Mouse (Mus musculus): ENCODE data around the gene Triml2.

Triml2 gene

GRCm38 (mm10) chr8:43180054-43180690, at the start of gene Triml2:
Triml2 (plus strand) TSS chr8:43180541.
- no peak for DNase-seq (ENCODE audit: low spot score)

DNA sequence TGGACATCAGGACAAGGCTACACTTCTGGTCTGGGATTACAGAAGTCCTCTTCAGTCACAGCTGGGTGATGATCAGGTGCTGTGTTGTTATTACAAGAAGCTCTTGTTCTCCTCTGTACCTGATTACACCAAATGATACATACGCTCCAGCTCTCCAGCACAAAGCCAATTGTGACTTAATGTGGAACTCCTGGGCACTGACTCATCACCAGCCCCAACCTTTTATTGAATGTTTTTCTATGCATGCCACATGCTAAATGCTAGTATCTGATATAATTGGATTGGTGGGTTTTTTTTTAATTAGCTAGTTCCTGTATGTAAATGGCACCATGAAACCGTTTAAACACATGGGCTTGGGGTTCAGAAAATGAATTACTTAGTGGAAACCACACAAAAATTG, 39.0 kb upstream of the Triml2 start, which contains the start of gene Triml1:
Gene Triml1, minus strand, starts transcription at position 101 of the 400 bp plus-strand sequence.
- no peak for DNase-seq (ENCODE audit: low spot score)

DNA sequence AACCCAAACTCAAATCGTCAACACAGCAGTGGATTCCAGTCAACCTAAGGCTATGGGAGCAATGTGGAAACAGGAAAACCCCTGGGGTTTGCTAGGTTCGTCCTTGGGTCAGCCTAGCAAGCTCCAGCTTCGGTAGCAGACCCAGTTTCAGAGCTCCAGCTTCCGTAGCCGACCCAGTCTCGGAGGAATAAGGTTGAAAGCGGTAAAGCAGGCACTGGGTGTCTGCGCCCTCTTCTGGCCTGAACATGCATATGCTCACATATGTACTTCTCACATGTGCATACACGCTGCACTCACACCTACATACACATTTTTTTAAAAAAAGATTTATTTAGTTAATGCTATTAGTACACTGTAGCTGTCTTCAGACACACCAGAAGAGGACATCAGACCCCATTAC, 31.0 kb upstream of the Triml2 start:
- DNase-seq (ENCODE audit: low spot score): no peak

- DNase-seq (ENCODE audit: low spot score): no peak
Observed at GRCm38 (mm10) chr8:43163255-43163654, 17.1 kb upstream of the Triml2 start.

DNA sequence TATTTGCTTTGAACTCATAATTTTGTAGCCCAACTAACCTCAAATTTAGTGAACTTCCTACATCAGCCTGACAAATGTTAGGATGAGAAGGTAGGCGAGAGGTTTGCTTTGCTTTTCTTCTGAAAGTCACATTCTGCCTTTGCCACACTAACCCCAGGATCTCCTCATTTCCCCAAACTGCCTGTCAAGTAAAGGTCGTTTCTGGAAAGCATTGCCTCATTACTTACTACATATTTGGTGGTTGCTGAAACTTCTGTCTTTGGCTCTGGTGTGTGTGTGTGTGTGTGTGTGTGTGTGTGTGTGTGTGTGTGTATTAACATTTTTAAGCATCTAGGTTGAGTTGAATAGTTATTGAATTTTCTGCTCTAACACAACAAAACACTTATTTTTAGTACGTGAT, 15.9 kb upstream of the Triml2 start:
- DNase-seq (ENCODE audit: low spot score): no peak

GRCm38 (mm10) chr8:43168083-43168482, 12.3 kb upstream of the Triml2 start:
- no peak for DNase-seq (ENCODE audit: low spot score)

GRCm38 (mm10) chr8:43169249-43169755, 11.0 kb upstream of the Triml2 start:
- no peak for DNase-seq (ENCODE audit: low spot score)

- no peak for DNase-seq (ENCODE audit: low spot score)
Observed at GRCm38 (mm10) chr8:43176766-43177486, 3.4 kb upstream of the Triml2 start.

DNA sequence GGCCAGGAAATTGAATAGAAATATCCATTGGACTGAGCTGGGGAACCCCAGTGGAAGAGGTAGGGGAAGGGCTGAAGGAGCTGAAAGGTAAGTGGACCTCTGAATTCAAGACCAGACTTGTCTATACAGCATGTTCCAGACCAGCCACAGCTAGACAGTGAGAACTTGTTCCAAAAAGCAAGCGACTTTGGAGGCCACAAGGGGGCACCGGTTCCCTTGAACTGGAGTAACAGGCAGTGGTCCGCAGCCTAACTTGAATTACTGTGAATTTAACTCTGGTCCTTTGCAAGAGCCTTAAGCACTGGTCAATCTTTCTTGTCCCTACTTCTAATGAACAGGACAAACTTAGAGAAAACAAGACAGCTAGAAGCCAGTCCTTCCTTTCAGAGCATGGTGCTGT, 2.1 kb upstream of the Triml2 start:
- DNase-seq (ENCODE audit: low spot score): no peak

GRCm38 (mm10) chr8:43179189-43179588, 1.2 kb upstream of the Triml2 start:
- DNase-seq (ENCODE audit: low spot score): no peak

GRCm38 (mm10) chr8:43182281-43182680, 1.9 kb downstream of the Triml2 start:
- DNase-seq (ENCODE audit: low spot score): no peak

DNA sequence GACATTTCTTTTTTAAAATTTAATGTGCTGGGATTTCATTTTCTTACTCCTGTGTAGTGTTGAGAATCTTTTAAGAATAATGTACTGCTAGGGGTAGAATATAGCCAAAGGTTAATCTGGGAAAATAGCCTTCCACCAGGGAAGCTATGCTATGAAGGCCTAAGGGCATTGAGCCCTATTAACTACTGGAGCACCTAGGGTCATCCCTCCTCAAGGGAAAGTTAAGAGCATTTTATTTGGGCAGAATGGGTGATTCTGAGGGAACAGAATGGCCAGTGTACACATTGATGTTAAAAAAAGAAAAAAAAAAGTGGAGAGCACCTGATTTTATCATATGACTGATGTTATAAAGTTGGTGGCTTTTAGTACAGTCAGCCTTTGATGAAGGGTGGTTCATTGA, 35.2 kb downstream of the Triml2 start:
- DNase-seq (ENCODE audit: low spot score): no peak

DNA sequence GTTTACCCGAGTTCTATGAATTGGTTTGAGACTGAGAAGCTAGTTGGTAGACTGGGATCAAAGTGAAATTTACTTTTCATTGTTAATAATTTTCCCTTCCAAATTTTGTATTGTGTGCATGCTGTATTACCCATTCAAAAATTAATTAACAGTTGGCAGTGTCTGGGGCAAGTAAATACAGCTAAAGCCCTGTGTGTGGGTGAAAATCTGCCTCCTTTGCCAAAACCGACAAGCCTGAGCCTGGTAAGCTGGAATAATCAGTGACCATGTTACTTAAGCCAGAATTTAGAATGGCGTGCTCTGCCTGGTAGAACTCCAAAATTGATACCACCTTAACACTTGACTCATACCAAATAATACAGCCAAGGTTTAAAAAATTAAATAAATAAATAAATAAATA, 63.0 kb downstream of the Triml2 start:
- no peak for DNase-seq (ENCODE audit: low spot score)
